Mouse (Mus musculus): ENCODE measurements around the gene Lrch3. TPM values are rescaled to one million over a fixed set of nuclear protein-coding genes. Genes with fewer than 3 reads are reported as not detected.
A peak's percentile ranks its signal among the peaks of the same experiment; 100 is the strongest.
"Not testable (repeated sequence)": the region's sequence is repeated elsewhere in the genome, so short reads cannot be mapped to it uniquely, and the experiment has no call there.

Gene Lrch3
- total and polyA plus RNA-seq, 2 experiments from 2014 or later, result 19.6 to 50.3 TPM

DNA sequence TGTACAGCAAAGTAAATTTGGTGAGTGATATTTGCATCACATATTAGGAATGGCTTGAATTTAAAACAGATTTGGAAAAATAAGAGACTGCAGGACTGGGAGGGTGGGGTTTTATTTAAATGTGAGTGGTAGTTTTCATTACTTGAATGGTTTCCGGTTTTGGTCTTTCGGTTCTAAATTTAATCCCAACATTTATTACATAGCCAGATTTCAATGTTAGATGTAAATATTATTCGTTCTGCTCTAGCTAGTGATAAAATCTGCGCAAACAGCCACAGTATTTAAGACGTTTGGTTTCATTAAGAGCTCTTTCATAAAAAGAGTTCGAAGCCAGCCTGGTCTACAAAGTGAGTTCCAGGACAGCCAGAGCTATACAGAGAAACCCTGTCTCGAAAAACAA is 688 bp upstream of the Lrch3 start:
- 65% methylated on average over 7 of the region's 7 CpGs for WGBS
- DNase-seq (no peak), ATAC-seq (no peak)
- no peak for TF ChIP-seq CTCF (IDR thresholded peaks at IDR 0.05; ENCODE audit: low read depth)
- peak overlapping the region; percentile 97; the same call in 1 of the 2 replicates for H3K4me3 ChIP-seq (ENCODE audit: low read depth, low read length)
- H3K4me1 ChIP-seq (ENCODE audit: insufficient read depth), result peaks cover 8% of the 10 kb centered on the region
- H3K27ac ChIP-seq (ENCODE audit: low read depth, low read length), result no peak overlapping the region
- H3K4me2 ChIP-seq (ENCODE audit: low read depth), result no peak overlapping the region; the same call in 1 of the 2 replicates
- no peaks in the 10 kb centered on the region for H3K36me3 ChIP-seq (ENCODE audit: insufficient read depth)
- H3K9me3 ChIP-seq (ENCODE audit: low read length), result no peaks in the 10 kb centered on the region
- H3K9ac ChIP-seq, result no peak overlapping the region
- H3K27me3 ChIP-seq (ENCODE audit: insufficient read depth, low read length), result no peaks in the 10 kb centered on the region

- Histone ChIP-seq H3K36me3 (ENCODE audit: insufficient read depth) (no peaks in the 10 kb centered on the region), H3K27me3 (ENCODE audit: insufficient read depth, low read length) (no peaks in the 10 kb centered on the region), H3K27ac (ENCODE audit: low read depth, low read length) (no peak overlapping the region), H3K4me3 (ENCODE audit: low read depth, low read length) (peak overlapping the region; percentile 97), H3K9me3 (ENCODE audit: low read length) (no peaks in the 10 kb centered on the region), H3K4me1 (ENCODE audit: insufficient read depth) (peaks cover 8% of the 10 kb centered on the region), H3K9ac (no peak overlapping the region), H3K4me2 (ENCODE audit: low read depth) (peak overlapping the region; percentile 52)
- no peak for DNase-seq
- no peak for ATAC-seq
- TF ChIP-seq CTCF (IDR thresholded peaks at IDR 0.05; ENCODE audit: low read depth), result no peak
- 72% methylated on average over 9 of the region's 9 CpGs for WGBS
Observed at GRCm38 (mm10) chr16:32915292-32916068, 1.6 kb downstream of the Lrch3 start.

- H3K27me3 ChIP-seq (ENCODE audit: insufficient read depth, low read length); H3K4me1 ChIP-seq (ENCODE audit: insufficient read depth); H3K27ac ChIP-seq (ENCODE audit: low read depth, low read length); H3K9me3 ChIP-seq (ENCODE audit: low read length); H3K9ac ChIP-seq; H3K4me2 ChIP-seq (ENCODE audit: low read depth); H3K4me3 ChIP-seq (ENCODE audit: low read depth, low read length); H3K36me3 ChIP-seq (ENCODE audit: insufficient read depth); DNase-seq; ATAC-seq: not testable (repeated sequence)
- WGBS, result 84% methylated on average over 9 of the region's 9 CpGs
Observed at GRCm38 (mm10) chr16:32926629-32927028, 12.7 kb downstream of the Lrch3 start.

GRCm38 (mm10) chr16:32927044-32927443 is 13.1 kb downstream of the Lrch3 start:
- Histone ChIP-seq H3K27ac (ENCODE audit: low read depth, low read length) (no peak overlapping the region), H3K9me3 (ENCODE audit: low read length) (no peaks in the 10 kb centered on the region), H3K9ac (no peak overlapping the region), H3K4me3 (ENCODE audit: low read depth, low read length) (no peak overlapping the region), H3K36me3 (ENCODE audit: insufficient read depth) (no peaks in the 10 kb centered on the region), H3K4me2 (ENCODE audit: low read depth) (no peak overlapping the region), H3K27me3 (ENCODE audit: insufficient read depth, low read length) (no peaks in the 10 kb centered on the region), H3K4me1 (ENCODE audit: insufficient read depth) (no peaks in the 10 kb centered on the region; the same call in 1 of the 2 replicates)
- TF ChIP-seq CTCF (IDR thresholded peaks at IDR 0.05; ENCODE audit: low read depth), result no peak
- ATAC-seq (no peak), DNase-seq (no peak)
- 82% methylated on average over 8 of the region's 8 CpGs for WGBS

- Histone ChIP-seq H3K4me2 (ENCODE audit: low read depth) (no peak overlapping the region), H3K36me3 (ENCODE audit: insufficient read depth) (no peaks in the 10 kb centered on the region), H3K9ac (no peak overlapping the region), H3K4me3 (ENCODE audit: low read depth, low read length) (no peak overlapping the region), H3K9me3 (ENCODE audit: low read length) (no peaks in the 10 kb centered on the region), H3K4me1 (ENCODE audit: insufficient read depth) (no peaks in the 10 kb centered on the region; the same call in 1 of the 2 replicates), H3K27me3 (ENCODE audit: insufficient read depth, low read length) (no peaks in the 10 kb centered on the region), H3K27ac (ENCODE audit: low read depth, low read length) (no peak overlapping the region)
- no peak for DNase-seq
- peak; percentile 50; the same call in 1 of the 2 replicates for ATAC-seq
- TF ChIP-seq CTCF (IDR thresholded peaks at IDR 0.05; ENCODE audit: low read depth), result no peak
- WGBS, result 19% methylated on average over 2 of the region's 2 CpGs
Observed at GRCm38 (mm10) chr16:32929918-32930317, 16.0 kb downstream of the Lrch3 start.

DNA sequence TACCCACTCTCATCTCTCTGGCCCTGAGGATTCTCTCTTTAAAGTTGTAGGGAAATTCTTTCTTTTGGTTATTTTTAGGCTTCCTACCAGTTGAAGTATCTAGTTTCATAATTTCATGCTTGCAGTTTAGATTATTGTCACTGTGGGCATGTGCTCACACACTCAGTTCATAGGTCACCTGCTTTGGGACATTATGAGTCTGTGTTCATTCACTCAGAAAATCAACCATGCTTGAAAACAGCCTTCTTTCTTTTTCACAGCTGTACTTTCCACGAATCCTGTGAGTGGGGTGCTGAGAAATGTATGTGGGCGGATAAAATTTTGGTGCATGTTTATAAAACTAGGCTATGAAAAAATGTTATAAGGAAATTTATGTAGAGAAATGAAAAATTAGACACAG is 20.6 kb downstream of the Lrch3 start:
- 72% methylated on average over 2 of the region's 2 CpGs for WGBS

DNA sequence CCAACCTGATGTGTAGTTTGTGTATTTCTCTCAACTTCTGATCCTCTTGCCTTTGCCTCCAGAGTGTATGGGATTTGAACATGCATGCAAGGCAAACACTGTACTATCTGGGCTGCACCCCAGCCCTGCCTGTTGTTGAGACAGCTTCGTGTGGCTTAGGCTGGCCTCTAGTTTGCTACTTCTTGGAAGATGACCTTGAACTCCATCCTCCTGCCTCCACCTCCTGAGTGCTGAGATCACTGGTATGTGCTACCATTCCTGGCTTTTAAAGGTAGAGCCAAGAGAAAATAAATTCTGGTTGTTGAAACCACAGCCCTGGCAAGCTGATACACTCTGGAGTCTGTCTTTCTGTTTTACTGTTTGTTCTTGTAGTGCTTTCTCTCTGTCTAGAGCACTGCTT is 21.2 kb downstream of the Lrch3 start:
- no peak overlapping the region for H3K4me2 ChIP-seq (ENCODE audit: low read depth)
- no peak for DNase-seq
- 85% methylated on average over 1 of the region's 1 CpGs for WGBS
- no peak overlapping the region for H3K27ac ChIP-seq (ENCODE audit: low read depth, low read length)
- no peak for TF ChIP-seq CTCF (IDR thresholded peaks at IDR 0.05; ENCODE audit: low read depth)
- peaks cover 6% of the 10 kb centered on the region for H3K4me1 ChIP-seq (ENCODE audit: insufficient read depth)
- H3K9me3 ChIP-seq (ENCODE audit: low read length), result no peaks in the 10 kb centered on the region
- ATAC-seq, result no peak
- no peaks in the 10 kb centered on the region for H3K36me3 ChIP-seq (ENCODE audit: insufficient read depth)
- no peak overlapping the region for H3K9ac ChIP-seq
- H3K27me3 ChIP-seq (ENCODE audit: insufficient read depth, low read length), result no peaks in the 10 kb centered on the region
- H3K4me3 ChIP-seq (ENCODE audit: low read depth, low read length), result no peak overlapping the region

More for the DNA sequence above, 20.6 kb downstream of the Lrch3 start:
- TF ChIP-seq CTCF (IDR thresholded peaks at IDR 0.05; ENCODE audit: low read depth), result no peak
- no peak overlapping the region for H3K27ac ChIP-seq (ENCODE audit: low read depth, low read length)
- no peak overlapping the region for H3K4me3 ChIP-seq (ENCODE audit: low read depth, low read length)
- DNase-seq, result no peak
- no peaks in the 10 kb centered on the region for H3K36me3 ChIP-seq (ENCODE audit: insufficient read depth)
- H3K27me3 ChIP-seq (ENCODE audit: insufficient read depth, low read length), result no peaks in the 10 kb centered on the region
- H3K9me3 ChIP-seq (ENCODE audit: low read length), result no peaks in the 10 kb centered on the region
- ATAC-seq, result no peak
- peaks cover 6% of the 10 kb centered on the region for H3K4me1 ChIP-seq (ENCODE audit: insufficient read depth)
- H3K9ac ChIP-seq, result no peak overlapping the region
- H3K4me2 ChIP-seq (ENCODE audit: low read depth), result no peak overlapping the region
